Mouse (Mus musculus): Measurements from ENCODE around the gene Ric8b.
A peak's percentile ranks its signal among the peaks of the same experiment; 100 is the strongest.

Gene Ric8b

GRCm38 (mm10) chr10:85006573-85007310 lies 89.3 kb downstream of the Ric8b start:
- no peak for DNase-seq (ENCODE audit: low read depth, low spot score)

DNA sequence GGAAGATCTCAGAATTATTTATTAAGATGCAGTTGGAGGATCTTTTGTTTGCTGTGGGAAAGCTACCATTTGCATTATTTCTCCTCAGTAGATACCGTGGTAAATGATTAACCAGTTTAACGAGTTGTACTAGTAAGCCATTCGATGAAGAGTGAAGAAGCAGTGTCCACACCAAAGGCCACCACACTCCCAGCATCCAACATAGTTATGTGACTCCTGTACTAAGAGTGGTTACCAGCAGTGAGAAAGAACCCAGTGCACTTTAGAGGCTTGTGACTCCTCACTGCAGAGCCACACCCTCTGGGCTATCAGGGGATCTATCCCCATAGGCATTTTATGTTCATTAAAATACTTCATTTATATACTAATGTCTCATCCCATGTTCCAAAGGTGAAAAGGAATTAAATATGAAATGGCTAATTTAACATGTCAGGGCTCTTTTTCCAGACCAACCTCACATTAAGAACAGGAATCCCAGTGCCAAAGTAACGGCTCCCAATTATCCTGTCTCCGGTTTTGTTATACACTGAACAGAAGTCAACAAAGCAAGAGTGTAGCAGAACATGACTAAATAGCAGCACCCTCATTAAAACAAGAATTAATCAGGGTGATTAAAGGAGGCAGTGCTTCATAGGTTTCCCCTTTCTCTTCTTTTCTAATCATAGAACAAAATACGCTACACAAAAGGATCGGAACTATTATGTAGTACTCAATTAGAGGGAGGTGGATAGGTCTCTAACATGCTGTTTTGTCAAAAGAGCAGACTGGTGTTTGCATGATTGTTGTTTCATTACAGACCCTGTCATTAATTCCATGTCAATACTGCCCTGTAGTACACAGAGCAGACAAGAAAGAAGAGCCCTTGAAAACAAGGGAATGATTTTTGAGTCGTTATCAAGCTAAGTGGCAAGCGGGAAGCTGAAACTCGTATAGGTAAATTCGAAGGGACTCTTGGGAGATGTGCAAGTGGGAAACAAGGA lies 90.7 kb downstream of the Ric8b start:
- DNase-seq (ENCODE audit: low read depth, low spot score) = no peak

DNA sequence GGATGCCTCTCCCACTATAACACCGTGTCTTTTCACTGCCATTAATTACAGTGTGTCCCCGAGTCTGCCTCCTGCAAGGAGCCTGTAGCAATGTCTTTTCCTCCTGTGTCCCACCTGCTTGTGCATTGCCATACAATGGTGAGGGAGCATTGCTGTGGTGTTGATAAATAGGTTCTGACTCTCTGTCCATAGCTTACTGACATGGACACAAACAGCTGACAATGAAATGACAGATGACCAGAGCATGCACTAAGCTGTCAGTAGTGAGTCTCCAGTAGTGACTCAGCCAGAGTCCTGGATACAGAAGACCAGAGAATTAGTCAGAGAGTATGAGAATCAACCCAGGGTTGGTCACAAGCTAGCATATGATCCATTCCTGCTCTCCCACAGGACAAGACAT lies 93.7 kb downstream of the Ric8b start:
- DNase-seq (ENCODE audit: low read depth, low spot score) = no peak

DNA sequence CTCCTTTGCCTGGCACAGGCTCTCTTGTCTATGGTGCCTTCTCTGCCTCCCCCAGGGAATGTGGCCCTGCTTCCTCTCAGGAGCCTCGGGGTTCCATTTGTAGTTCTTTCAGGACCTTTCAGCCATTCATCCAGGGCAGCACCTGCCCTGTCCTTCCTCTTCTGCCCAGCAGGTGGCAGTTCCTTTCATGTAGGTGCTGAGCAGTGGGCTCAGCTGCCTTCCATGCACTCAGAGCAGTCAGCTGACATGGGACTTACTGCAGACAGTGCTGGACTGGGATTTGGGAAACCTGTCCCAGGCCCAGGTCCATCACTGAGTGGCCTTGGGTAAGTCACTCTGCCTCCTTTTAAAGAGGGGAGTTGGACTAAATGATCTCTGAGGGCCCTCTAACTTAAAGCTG lies 96.0 kb downstream of the Ric8b start:
- DNase-seq (ENCODE audit: low read depth, low spot score) = peak; percentile 84

- no peak for DNase-seq (ENCODE audit: low read depth, low spot score)
Measured at GRCm38 (mm10) chr10:85013924-85014428, 96.6 kb downstream of the Ric8b start.

GRCm38 (mm10) chr10:85014456-85014976 lies 97.1 kb downstream of the Ric8b start:
- DNase-seq (ENCODE audit: low read depth, low spot score) = no peak

DNA sequence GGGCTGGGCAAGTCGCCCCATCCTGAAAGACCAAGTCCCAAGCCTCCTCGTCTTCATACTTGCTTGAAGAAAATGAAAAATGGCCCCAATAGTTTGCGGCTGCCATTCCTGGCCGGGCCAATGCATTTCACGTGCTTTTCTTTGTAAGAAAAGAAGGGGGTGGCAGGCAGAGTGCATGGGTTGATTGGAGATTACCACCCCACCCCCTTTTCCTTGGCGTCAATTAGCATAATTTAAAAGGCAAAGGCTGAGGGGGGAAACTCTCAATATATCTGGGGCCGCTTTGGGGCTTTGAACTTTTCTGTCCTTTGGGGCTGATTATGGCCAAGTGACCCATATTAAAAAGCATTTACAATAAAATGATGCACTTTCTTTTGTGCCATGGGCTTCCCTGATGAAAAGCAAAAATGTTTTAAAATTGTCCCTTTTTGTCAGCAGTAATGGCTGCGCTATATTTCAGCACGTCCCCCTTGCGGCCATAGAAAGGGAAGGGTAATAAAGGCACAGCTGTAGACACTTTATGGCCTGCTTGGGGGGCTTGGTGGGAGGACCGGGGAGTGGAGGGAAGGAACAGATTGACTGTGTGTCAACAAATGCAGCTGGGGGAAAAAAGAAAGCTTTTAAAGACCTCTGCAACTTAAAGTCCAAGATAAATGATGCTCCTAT lies 105.4 kb downstream of the Ric8b start:
- DNase-seq (ENCODE audit: low read depth, low spot score) = no peak

GRCm38 (mm10) chr10:85023313-85023666 lies 105.9 kb downstream of the Ric8b start:
- no peak for DNase-seq (ENCODE audit: low read depth, low spot score)

GRCm38 (mm10) chr10:85025799-85026424 lies 108.5 kb downstream of the Ric8b start:
- DNase-seq (ENCODE audit: low read depth, low spot score) = no peak

DNA sequence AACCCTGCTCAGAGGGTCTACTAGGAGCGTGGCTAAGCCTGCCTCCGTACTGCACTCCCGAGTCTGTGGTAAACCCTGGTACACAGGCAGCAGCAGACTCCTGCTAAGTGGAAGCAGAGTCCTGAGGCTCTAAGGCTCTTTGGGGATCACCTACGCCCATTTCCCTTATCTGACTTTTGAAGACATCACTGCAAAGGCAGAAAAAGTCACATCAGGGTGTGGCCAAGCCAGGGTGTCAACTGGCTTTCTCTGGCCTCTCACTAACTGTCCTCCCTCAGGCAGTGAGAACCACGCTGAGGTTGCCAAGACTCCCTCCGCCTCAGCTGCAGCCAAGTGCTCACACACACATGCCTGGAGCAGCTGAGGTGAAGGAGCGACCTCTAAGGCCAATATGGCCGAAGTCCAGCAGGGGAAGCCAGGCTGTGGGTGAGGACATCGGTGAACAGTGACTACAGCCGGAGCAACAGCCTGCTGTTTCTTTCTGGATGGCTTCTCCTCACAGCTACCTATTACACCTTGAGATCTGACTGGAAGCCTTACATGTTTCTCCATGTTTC lies 110.3 kb downstream of the Ric8b start:
- DNase-seq (ENCODE audit: low read depth, low spot score) = no peak

GRCm38 (mm10) chr10:85035131-85035725 lies 117.8 kb downstream of the Ric8b start:
- peak; percentile 85 for DNase-seq (ENCODE audit: low read depth, low spot score)

DNA sequence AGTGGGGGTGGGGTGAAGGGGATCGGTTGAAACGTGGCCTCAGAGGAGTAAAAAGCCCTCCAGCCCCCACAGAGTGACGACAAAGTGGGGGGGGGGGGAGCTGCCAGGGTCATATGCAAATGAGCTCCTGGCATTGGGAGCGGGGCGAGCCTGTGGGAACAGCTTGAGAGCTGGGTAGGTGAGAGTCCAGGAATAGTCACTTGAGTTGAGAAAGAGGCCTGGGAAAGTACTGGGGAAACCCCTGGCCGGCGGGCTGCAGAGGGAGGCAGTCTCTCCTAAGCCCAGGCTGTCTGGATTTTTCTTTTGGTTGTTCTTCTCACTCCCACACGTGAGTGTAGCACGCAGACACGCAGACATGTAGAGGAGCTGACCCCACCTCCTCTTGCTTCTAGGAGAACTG lies 120.7 kb downstream of the Ric8b start:
- no peak for DNase-seq (ENCODE audit: low read depth, low spot score)

GRCm38 (mm10) chr10:85038852-85039251 lies 121.4 kb downstream of the Ric8b start:
- peak; percentile 75 for DNase-seq (ENCODE audit: low read depth, low spot score)

GRCm38 (mm10) chr10:85044191-85044711 lies 126.8 kb downstream of the Ric8b start:
- DNase-seq (ENCODE audit: low read depth, low spot score) = peak; percentile 44

DNA sequence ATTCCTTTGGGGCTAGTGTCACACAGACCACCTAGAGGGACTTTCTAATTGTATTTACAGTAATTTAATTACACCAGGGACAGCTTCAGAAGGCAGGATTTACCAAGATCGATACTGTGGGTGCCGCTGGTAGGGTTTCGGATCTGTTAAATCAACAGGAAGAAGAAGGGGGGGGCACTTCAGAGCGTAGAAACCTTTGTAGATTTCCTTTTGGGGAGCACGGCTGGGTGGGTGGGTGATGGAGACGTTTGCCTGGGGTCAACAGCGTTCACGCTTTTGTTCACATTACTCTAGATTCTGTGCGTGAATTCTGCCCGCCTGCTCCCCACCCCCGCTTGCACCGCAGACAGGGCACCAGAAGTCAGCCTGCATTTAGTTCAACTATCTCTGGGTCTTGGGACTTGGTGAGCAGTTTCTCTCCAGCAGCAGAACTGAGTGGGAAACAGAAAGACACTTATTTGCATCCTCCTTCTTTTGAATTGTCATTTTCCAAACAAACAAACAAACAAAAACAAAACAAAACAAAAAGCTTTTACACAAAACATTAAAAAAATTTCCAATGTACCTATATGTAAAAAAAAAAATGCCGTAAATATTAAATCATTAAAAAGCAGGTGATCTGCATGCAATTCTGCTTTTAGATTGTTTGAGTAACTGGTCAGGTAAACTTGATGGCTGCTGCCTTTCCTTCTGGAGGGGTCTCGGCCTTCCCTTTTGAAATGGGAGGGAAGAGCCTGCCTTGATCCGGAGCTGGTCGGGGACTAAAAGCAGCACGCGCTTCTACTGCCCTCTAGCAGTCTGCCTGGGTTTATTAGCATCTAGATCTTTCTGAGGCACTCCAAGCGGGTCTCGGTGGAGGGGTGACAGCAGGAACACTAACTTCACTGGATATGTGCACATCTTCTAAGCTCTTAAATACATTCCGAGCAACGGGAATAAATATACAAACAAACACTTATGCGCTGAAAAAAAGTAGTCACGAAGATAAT lies 127.6 kb downstream of the Ric8b start:
- peak; percentile 85 for DNase-seq (ENCODE audit: low read depth, low spot score)

DNA sequence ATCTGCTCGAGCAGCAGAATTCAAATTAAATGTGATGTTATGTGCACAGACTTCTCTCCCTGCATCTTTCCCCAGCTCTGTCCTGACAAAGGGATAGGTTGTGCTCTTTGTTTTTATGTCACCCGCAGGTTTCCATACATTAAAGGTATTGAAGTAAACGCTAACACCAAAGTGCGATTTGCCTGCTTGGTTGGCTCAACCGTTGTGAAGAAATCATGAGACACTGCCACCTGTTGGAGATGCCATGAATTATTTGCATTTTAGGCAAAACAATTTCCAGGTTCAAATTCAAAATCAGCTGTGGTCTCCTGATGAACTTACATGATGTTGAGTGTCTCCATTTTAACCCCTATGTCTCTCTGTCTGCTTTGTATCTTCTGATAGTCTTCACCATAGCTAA lies 129.2 kb downstream of the Ric8b start:
- DNase-seq (ENCODE audit: low read depth, low spot score) = peak; percentile 57

- DNase-seq (ENCODE audit: low read depth, low spot score) = peak; percentile 71
Measured at GRCm38 (mm10) chr10:85048008-85048407, 130.6 kb downstream of the Ric8b start.

GRCm38 (mm10) chr10:85050668-85051208 lies 133.3 kb downstream of the Ric8b start:
- peak; percentile 97 for DNase-seq (ENCODE audit: low read depth, low spot score)

- DNase-seq (ENCODE audit: low read depth, low spot score) = peak; percentile 90
Measured at GRCm38 (mm10) chr10:85052451-85052850, 135.0 kb downstream of the Ric8b start.

Measured in R1 (cell line).